Mouse (Mus musculus): Measurements from ENCODE around the gene Gmds. TPM values are rescaled to one million over a fixed set of nuclear protein-coding genes. Genes with fewer than 3 reads are reported as not detected.

The Gmds gene
- polyA plus RNA-seq, 1 experiment from 2014 or later: 29.2 TPM

DNA sequence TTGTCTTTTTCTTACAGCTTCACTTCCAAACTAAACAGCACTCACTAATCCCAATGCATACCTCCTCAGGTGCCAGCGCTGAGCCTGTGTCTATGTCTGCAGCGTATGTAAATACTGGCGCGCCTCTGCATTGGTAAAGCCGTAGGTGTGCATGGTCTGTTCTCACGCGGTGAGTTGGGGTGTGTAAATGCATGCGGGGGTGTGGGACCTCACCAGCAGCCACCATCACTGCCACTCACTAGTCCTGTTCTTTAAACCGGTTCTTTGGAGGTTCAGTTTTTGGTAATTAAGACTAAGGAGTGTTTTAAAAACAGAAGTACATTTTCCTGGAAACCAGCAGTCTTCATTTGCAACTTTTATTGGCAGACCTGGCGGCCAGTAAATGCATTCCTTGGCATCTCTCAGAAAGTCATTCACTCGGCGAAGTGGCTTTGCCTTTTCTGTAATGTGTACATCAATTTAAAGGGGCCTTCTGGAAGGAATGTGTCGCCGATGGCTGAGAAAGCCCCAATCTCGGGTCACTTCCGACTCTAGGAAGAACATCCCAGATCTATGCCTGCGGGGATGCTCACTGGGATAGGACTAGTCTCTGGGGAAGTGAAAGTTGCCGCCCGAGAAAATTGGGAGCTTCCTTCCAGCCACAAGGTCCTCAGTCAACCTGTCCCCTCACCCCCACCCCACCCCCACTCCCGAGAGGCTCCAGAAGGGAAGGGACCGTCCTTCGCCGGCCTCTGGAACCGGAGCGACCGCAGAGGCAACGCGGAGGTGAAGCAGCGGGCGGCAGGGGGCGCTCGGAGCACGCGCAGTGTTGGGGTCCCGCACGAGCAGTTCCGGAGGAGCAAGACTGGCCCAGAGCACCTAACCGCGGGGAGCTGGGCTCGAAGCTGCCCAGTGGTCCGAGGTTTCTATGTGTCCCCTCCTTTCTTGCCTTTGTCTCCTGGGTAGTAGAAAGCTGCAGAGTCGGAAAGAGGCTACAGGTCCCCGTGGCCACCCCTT lies 537.7 kb downstream of the Gmds start:
- Histone ChIP-seq H3K27me3 (ENCODE audit: insufficient read depth, low read length) (peaks cover 88% of the 10 kb centered on the region), H3K9me3 (ENCODE audit: low read depth, low read length) (no peaks in the 10 kb centered on the region), H3K4me1 (ENCODE audit: insufficient read depth) (no peaks in the 10 kb centered on the region; the same call in 1 of the 2 replicates), H3K27ac (ENCODE audit: low read depth) (no peak overlapping the region), H3K36me3 (ENCODE audit: insufficient read depth) (no peaks in the 10 kb centered on the region), H3K4me2 (peak overlapping the region; percentile 66), H3K9ac (0 out of 2 replicates have a peak overlapping the region, but pooled peaks have one; percentile 1), H3K4me3 (ENCODE audit: low read depth, low read length) (peak overlapping the region; percentile 33)
- peak; percentile 98 for TF ChIP-seq CTCF (IDR thresholded peaks at IDR 0.05; ENCODE audit: low read depth)
- ATAC-seq (ENCODE audit: insufficient read depth) (peak; percentile 63), DNase-seq (peak; percentile 93)
- WGBS: 1% methylated on average over 43 of the region's 43 CpGs

DNA sequence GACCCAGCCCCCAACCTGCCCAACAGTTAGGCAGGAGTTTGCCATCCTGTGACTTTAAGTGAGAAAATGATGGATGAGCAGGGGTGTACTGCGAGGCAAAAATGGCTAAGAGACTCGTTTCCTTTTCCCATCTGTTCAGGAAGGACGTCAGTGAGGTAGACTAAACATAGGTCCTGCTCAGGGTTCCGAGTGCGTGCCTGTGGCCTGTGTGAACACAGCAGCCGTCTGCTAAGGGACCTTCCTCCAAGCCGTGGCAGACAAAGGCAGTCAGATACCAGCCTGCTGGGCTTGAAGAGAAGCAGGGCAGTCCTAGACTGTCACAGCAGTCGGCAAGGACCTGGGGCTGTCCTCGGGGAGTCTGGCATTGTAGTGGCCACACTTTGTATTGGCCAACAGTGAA lies 540.5 kb downstream of the Gmds start:
- no peak for TF ChIP-seq CTCF (IDR thresholded peaks at IDR 0.05; ENCODE audit: low read depth)
- WGBS: 10% methylated on average over 9 of the region's 9 CpGs
- H3K27me3 ChIP-seq (ENCODE audit: insufficient read depth, low read length): peaks cover 71% of the 10 kb centered on the region
- no peaks in the 10 kb centered on the region for H3K9me3 ChIP-seq (ENCODE audit: low read depth, low read length)
- H3K4me2 ChIP-seq: peak overlapping the region; percentile 47
- H3K4me3 ChIP-seq (ENCODE audit: low read depth, low read length): no peak overlapping the region
- DNase-seq: peak; percentile 65
- ATAC-seq (ENCODE audit: insufficient read depth): peak; percentile 49; the same call in 1 of the 2 replicates
- no peak overlapping the region for H3K27ac ChIP-seq (ENCODE audit: low read depth)
- no peaks in the 10 kb centered on the region; the same call in 1 of the 2 replicates for H3K4me1 ChIP-seq (ENCODE audit: insufficient read depth)
- no peak overlapping the region for H3K9ac ChIP-seq
- H3K36me3 ChIP-seq (ENCODE audit: insufficient read depth): no peaks in the 10 kb centered on the region

DNA sequence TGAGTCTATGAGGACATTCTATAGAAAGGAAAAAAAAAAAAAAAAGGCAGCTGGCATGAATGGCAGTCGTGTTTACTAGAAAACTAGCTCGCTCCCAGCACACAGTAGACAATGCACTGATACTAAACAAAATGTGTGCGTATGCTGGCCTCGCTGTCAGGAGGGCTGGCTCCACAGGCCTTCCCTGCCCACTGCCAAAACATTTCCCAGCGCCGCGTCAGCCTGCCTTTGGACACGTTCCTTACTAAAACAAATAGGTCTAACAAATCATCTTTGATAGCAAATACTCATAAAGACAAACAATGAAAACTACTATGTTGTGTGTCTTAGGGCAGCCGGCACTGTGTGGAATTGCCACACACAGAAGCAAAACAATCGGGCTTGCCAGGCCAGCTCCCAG lies 541.2 kb downstream of the Gmds start:
- Histone ChIP-seq H3K27me3 (ENCODE audit: insufficient read depth, low read length) (peaks cover 64% of the 10 kb centered on the region), H3K27ac (ENCODE audit: low read depth) (no peak overlapping the region), H3K4me3 (ENCODE audit: low read depth, low read length) (0 out of 2 replicates have a peak overlapping the region, but pooled peaks have one; percentile 6), H3K9me3 (ENCODE audit: low read depth, low read length) (no peaks in the 10 kb centered on the region), H3K4me2 (peak overlapping the region; percentile 47), H3K36me3 (ENCODE audit: insufficient read depth) (no peaks in the 10 kb centered on the region), H3K9ac (no peak overlapping the region), H3K4me1 (ENCODE audit: insufficient read depth) (no peaks in the 10 kb centered on the region; the same call in 1 of the 2 replicates)
- ATAC-seq (ENCODE audit: insufficient read depth) (no peak), DNase-seq (no peak)
- WGBS: 26% methylated on average over 10 of the region's 10 CpGs
- TF ChIP-seq CTCF (IDR thresholded peaks at IDR 0.05; ENCODE audit: low read depth): no peak

DNA sequence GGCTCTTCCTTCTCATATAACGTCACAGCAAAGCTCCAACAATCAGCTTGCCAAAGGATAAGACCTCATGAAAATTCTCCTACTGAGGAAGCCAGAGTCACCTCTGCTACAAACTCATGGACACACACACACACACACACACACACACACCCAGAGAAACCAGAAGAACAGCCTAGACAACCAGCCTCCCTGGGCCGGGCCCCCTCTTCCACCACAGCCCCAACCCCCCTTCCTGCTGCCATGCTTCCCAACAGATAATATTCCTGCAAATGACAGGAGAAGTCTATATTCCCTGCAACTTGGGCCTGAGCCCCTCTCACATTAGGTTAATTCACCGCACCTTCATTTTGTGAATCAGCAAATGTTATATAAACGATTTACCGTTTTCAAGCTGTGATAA lies 545.4 kb downstream of the Gmds start:
- no peak overlapping the region for H3K4me3 ChIP-seq (ENCODE audit: low read depth, low read length)

DNA sequence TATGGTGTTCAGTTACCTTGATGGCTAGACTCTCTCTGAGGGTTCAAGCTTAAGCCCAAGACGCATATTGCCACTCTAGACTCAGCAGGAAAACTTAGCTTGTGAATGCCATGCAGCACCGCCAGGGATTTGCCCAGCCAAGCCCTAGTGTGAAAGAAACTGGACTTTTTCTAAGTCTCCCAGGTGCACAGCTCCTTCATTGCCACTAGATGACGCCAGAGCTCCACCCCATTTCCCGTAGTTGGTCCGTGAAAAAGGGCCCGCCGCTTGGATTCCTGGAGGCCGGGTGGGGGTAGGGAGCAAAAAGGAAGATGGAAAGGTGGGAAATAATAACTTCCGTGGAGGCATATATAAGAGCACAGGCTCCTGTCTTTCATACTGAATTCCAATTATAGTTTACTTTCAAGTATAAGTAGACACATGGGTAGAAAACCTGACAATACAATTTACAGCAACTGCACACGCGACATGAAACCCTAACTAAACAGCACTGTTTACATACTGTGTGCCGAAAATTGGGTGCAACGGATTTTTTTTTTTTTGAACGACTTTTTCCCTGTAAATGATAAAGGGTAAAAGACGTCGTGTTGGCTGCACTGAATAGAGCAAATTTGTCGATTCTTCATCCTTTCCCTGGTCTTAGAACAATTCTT lies 545.9 kb downstream of the Gmds start:
- no peak overlapping the region for H3K27ac ChIP-seq (ENCODE audit: low read depth)
- peak overlapping the region; percentile 6 for H3K4me3 ChIP-seq (ENCODE audit: low read depth, low read length)
- H3K4me2 ChIP-seq: peak overlapping the region; percentile 48
- DNase-seq (peak; percentile 90), ATAC-seq (ENCODE audit: insufficient read depth) (no peak)
- WGBS: 7% methylated on average over 17 of the region's 17 CpGs
- H3K4me1 ChIP-seq (ENCODE audit: insufficient read depth): no peaks in the 10 kb centered on the region
- peaks cover 18% of the 10 kb centered on the region for H3K27me3 ChIP-seq (ENCODE audit: insufficient read depth, low read length)
- no peaks in the 10 kb centered on the region for H3K36me3 ChIP-seq (ENCODE audit: insufficient read depth)
- H3K9me3 ChIP-seq (ENCODE audit: low read depth, low read length): no peaks in the 10 kb centered on the region
- no peak overlapping the region for H3K9ac ChIP-seq
- peak; percentile 98 for TF ChIP-seq CTCF (IDR thresholded peaks at IDR 0.05; ENCODE audit: low read depth)

More for the DNA sequence above, 545.4 kb downstream of the Gmds start:
- DNase-seq (no peak), ATAC-seq (ENCODE audit: insufficient read depth) (peak; percentile 28; the same call in 1 of the 2 replicates)
- H3K9me3 ChIP-seq (ENCODE audit: low read depth, low read length): no peaks in the 10 kb centered on the region
- peaks cover 23% of the 10 kb centered on the region for H3K27me3 ChIP-seq (ENCODE audit: insufficient read depth, low read length)
- H3K27ac ChIP-seq (ENCODE audit: low read depth): no peak overlapping the region
- no peak for TF ChIP-seq CTCF (IDR thresholded peaks at IDR 0.05; ENCODE audit: low read depth)
- H3K4me1 ChIP-seq (ENCODE audit: insufficient read depth): no peaks in the 10 kb centered on the region
- peak overlapping the region; percentile 48 for H3K4me2 ChIP-seq
- no peaks in the 10 kb centered on the region for H3K36me3 ChIP-seq (ENCODE audit: insufficient read depth)
- H3K9ac ChIP-seq: no peak overlapping the region
- 16% methylated on average over 5 of the region's 5 CpGs for WGBS

DNA sequence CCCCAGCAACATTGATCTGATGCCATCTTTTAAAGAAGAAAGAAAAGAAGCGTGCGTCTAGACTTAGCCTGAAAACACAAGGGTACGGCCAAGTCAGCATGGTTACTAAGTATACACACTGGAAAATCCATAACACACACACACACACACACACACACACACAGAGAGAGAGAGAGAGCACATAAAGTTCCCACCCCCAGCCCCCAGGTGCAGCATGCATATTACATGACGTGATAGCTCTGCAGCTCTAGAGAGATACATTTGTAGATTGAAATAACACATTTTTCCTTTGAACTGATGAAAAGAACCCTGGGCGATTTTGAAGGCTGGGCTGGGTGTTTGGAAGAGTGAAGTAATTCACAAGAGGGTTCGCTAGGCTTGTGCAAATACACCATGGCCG lies 553.8 kb downstream of the Gmds start:
- Histone ChIP-seq H3K4me1 (ENCODE audit: insufficient read depth) (0 out of 2 replicates have a peak, but pooled peaks cover 2% of the 10 kb centered on the region), H3K4me2 (no peak overlapping the region), H3K4me3 (ENCODE audit: low read depth, low read length) (no peak overlapping the region), H3K36me3 (ENCODE audit: insufficient read depth) (no peaks in the 10 kb centered on the region), H3K27me3 (ENCODE audit: insufficient read depth, low read length) (no peaks in the 10 kb centered on the region), H3K9ac (no peak overlapping the region), H3K27ac (ENCODE audit: low read depth) (peak overlapping the region; percentile 65), H3K9me3 (ENCODE audit: low read depth, low read length) (no peaks in the 10 kb centered on the region)
- no peak for TF ChIP-seq CTCF (IDR thresholded peaks at IDR 0.05; ENCODE audit: low read depth)
- ATAC-seq (ENCODE audit: insufficient read depth) (peak; percentile 38; the same call in 1 of the 2 replicates), DNase-seq (no peak)
- WGBS: 45% methylated on average over 7 of the region's 7 CpGs
